Mouse (Mus musculus): ENCODE measurements around the gene Pdia3. TPM values are rescaled to one million over a fixed set of nuclear protein-coding genes. Genes with fewer than 3 reads are reported as not detected.
A peak's percentile ranks its signal among the peaks of the same experiment; 100 is the strongest.
"Not testable (repeated sequence)": the region's sequence is repeated elsewhere in the genome, so short reads cannot be mapped to it uniquely, and the experiment has no call there.

The Pdia3 gene
- total RNA-seq, 1 experiment from 2014 or later: 212 TPM

DNA sequence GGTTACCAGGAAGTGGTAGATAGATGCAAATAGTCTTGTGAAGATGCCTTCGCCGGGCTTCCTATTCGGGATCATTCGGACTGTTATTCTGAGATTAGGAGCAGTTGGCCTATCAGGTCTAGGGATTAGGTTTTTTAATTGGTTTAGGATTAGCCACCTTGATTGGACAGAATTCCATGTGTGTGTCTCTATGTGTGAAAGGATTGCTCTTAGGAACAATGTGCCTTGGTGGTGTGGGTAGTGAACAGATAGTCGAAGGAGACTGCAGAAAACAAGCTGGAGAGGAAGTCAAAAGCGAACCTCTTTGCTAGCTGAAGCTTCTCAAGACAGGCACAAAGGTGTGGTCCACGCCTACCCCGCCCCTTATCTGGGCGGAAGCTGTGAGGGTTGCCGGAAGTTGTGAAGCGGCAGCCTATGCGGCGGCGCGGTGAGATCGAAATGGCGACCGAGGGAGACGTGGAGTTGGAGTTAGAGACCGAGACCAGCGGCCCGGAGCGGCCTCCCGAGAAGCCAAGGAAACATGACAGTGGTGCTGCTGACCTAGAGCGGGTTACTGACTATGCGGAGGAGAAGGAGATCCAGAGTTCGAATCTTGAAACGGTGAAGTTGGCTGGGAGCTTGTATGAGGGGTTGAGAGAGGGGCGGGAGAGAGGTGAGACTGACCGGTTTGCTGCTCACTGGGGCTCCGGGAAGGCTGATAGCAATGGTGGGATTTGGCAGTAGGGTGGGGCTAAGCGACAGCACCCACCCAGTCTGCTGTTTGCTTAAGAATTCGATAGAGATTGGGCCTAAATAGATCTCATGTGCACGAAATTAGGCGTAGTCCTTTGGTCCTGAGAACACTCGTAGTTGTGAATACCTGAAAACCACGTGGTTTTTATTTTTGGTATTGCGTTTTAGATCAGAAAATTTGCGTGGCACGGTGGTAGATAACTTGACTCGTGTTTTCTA lies 43.4 kb downstream of the Pdia3 start, which contains the start of gene Serinc4:
TSS of gene Serinc4 (minus strand) at position 90 of the 951 bp plus-strand sequence.
- ATAC-seq (replicated peaks in 1 of 2; ENCODE audit: insufficient read depth in 1 of 2, low FRiP score in 2 of 2, low TSS enrichment in 1 of 2, low read depth in 1 of 2, poor library complexity in 2 of 2, severe bottlenecking in 2 of 2): peak; percentile 97 to 98

DNA sequence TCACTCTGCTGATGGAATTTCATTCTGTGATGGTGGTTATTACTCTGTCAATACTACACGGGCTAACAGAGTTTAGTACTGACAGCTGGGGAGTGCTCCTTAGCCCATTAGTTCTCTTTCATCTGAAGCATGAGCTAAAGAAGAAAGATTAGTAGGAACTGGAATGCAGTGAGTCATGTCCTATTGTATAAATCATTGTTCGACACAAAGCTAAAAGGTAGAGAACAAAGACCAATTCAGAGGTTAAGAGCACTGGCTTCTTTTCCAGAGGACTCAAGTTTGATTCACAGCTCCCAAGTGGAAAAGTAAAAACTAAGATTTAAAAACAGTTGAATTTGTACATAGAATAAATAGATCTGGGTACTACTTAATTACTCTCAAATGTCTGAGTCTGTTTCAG lies 46.5 kb downstream of the Pdia3 start:
- ATAC-seq (replicated peaks in 1 of 2; ENCODE audit: insufficient read depth in 1 of 2, low FRiP score in 2 of 2, low TSS enrichment in 1 of 2, low read depth in 1 of 2, poor library complexity in 2 of 2, severe bottlenecking in 2 of 2): no peak

DNA sequence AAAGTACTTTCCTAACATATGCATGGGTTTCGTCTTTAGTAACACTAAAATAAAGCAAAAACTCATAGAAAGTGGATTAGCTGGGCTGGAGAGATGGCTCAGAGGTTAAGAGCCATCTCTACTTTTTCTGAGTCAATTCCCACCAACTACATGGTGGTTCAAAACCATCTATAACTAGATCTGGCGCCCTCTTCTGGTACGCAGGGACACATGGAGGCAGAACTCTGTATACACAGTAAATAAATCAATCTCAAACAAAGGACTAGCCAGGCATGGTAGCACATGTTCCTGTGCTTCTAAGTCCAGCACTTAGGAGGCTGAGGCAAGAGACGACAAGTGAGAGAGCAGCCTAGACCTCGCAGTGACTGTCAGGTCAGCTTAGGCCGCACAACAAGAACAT lies 55.4 kb downstream of the Pdia3 start:
- 0 out of 4 replicates have a peak, but pooled peaks of 1 of the 2 experiments have one; percentile 30 for ATAC-seq (replicated peaks in 1 of 2; ENCODE audit: insufficient read depth in 1 of 2, low FRiP score in 2 of 2, low TSS enrichment in 1 of 2, low read depth in 1 of 2, poor library complexity in 2 of 2, severe bottlenecking in 2 of 2)

DNA sequence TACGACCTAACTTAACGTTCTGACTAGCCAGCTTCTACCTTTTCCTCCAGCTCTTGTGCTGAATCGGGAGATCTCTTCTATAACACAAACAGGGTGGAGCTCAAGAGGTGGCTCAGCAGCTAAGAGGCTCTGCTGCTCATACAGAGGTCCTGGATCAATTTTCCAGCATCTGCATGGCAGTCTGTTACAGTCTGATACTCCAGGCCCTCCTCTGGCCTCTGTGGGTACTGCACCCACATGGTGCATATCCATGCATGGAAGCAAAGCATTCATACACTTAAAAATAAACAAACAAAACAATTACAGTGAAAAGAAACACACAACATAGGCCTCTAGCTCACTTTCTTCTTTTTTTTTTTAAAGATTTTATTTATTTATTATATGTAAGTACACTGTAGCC lies 59.2 kb downstream of the Pdia3 start:
- ATAC-seq (replicated peaks in 1 of 2; ENCODE audit: insufficient read depth in 1 of 2, low FRiP score in 2 of 2, low TSS enrichment in 1 of 2, low read depth in 1 of 2, poor library complexity in 2 of 2, severe bottlenecking in 2 of 2): not testable (repeated sequence)

DNA sequence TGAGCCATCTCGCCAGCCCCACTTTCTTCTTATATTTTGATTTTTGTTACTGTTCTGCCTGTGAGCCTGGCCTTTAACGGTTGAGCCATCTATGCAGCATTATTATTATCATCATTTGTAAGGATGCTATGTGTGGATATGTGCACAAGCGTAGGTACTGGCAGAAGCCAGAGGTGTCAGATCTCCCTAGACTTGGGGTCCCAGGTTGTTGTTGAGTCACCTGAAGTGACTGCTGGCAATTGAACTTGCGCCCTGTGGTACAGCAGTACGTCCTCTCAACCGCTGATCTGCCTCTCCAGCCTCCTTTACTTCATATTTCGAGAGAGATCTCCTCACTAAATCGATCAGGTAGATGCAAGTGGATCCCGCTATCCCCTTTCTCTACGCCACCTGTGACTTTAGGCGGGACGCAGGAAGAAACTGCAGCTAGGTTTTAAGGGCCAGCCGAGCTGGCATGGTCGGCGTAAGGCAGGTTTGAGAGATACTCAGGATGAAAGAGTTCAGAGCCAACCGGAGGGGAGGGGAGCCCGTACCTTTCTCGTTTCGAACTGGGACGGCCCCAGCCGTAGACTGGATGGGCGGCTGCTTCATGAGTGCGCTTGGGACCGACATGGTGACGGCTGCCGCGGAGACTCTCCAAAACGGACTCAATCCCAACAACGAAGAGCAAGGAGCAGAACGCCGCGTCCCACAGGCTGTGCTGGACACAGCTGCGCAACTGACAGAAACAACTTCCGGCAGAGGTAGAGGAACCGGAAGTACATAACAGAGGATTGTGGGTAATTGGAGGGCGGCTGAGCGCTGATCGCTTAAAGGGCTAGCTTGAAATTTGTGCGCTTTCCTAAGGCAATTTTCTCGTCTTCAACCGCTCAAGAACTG lies 60.0 kb downstream of the Pdia3 start, which contains the start of gene Mfap1b:
TSS of gene Mfap1b (minus strand) at position 767 of the 879 bp plus-strand sequence.
- peak; percentile 96 to 98 for ATAC-seq (replicated peaks in 1 of 2; ENCODE audit: insufficient read depth in 1 of 2, low FRiP score in 2 of 2, low TSS enrichment in 1 of 2, low read depth in 1 of 2, poor library complexity in 2 of 2, severe bottlenecking in 2 of 2)

DNA sequence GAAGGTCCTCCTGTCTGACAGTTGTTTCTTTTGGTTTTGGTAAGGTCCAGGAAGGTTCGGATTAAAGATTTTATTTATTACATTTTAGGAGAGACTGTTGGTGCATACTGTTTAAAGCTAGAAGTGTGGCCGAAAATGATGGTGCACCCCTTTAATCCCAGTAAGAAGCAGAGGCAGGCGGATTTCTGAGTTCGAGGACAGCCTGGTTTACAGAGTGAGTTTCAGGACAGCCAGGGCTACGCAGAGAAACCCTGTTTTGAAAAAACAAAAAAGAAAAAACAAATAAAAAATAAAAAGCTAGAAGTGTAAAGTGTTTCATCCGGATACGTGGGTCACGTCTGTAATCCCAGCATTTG lies 60.6 kb downstream of the Pdia3 start:
- peak in 1 of 2 experiments; percentile 13; a peak in 1 of 4 replicates for ATAC-seq (replicated peaks in 1 of 2; ENCODE audit: insufficient read depth in 1 of 2, low FRiP score in 2 of 2, low TSS enrichment in 1 of 2, low read depth in 1 of 2, poor library complexity in 2 of 2, severe bottlenecking in 2 of 2)

DNA sequence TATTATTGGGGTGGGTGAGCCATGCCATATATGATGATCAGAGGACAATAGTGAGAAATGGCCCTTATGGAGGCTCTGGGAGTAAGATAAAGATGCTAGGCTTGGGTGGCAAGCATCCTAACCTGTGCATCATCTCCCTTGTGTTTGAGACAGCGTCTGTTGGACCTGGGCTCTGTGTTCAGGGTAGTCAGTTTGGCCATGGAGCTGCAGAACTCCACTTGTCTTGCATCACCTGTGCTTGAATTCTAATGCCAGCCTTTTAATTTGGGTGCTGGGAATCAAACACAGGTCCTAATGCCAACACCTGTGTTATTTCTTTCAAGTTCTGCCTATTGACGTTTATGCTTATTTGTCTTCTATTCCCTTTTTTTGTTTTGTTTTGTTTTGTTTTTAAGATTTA lies 61.7 kb downstream of the Pdia3 start:
- not testable (repeated sequence) for ATAC-seq (replicated peaks in 1 of 2; ENCODE audit: insufficient read depth in 1 of 2, low FRiP score in 2 of 2, low TSS enrichment in 1 of 2, low read depth in 1 of 2, poor library complexity in 2 of 2, severe bottlenecking in 2 of 2)

DNA sequence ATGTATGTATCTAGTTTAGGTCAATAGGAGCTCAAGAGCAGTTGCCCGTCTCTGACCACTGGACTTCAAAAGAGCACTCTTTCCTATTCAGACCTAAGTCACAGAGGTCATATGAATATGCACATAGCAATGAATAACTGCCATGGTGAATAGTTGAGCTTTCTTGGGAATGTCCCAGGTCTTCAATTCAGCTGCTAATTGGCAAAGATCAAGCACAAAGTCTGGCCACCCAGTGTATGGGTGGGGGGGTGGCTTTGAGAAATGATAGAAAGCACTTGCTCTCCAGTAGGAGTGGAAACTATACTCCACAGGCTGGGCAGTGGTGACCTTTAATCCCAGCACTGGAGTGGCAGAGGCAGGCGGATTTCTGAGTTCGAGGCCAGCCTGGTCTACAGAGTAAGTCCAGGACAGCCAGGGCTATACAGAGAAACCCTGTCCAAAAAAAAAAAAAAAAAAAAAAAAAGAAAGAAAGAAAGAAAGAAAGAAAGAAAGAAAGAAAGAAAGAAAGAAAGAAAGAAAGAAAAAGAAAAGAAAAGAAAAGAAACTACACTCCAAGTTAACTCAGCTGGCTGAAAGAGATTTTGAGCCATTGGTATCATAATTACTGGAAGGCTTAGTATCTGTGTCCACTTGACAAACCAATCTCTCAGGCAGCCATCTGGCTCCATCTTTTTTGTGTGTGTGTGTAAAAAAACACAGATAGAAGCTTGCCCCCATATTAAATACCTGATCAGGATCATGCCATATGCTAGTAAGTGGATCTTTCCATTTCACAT lies 64.1 kb downstream of the Pdia3 start:
- no peak for ATAC-seq (replicated peaks in 1 of 2; ENCODE audit: insufficient read depth in 1 of 2, low FRiP score in 2 of 2, low TSS enrichment in 1 of 2, low read depth in 1 of 2, poor library complexity in 2 of 2, severe bottlenecking in 2 of 2)

DNA sequence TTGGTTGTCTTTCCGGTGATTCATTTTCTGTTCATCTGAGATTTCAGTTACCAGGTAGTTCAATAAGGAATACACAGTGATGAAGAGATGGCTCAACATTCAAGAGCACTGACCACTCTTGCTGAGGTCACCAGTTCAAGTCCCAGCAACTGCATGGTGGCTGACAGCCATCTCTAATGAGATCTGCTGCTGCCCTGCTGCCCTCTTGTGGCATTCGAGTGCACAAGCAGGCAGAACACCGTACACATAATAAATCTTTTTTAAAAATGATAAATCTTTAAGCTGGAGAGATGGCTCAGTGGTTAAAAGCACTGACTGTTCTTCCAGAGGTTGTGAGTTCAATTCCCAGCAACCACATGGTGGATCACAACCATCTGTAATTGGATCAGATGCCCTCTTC lies 66.9 kb downstream of the Pdia3 start:
- ATAC-seq (replicated peaks in 1 of 2; ENCODE audit: insufficient read depth in 1 of 2, low FRiP score in 2 of 2, low TSS enrichment in 1 of 2, low read depth in 1 of 2, poor library complexity in 2 of 2, severe bottlenecking in 2 of 2): peak; percentile 53 to 69; a peak in 3 of 4 replicates

DNA sequence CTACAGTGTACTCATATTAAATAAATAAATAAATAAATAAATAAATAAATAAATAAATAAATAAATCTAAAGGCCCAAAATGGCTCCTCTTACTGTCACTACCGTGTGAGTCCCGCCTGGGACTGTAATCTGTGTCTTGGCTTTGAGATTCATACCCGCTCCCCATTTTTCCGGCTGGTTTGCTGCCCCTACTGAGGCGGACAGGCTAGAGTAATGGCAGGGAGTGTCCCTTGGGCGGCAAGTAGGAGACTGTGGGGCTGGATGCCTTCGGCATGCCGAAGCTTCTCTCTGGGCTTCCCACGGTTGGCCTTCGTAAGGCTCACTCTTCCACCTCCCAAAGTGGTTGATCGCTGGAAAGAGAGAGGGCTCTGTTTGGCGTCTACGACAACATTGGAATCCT lies 67.3 kb downstream of the Pdia3 start:
- peak in 1 of 2 experiments; percentile 48; a peak in 2 of 4 replicates for ATAC-seq (replicated peaks in 1 of 2; ENCODE audit: insufficient read depth in 1 of 2, low FRiP score in 2 of 2, low TSS enrichment in 1 of 2, low read depth in 1 of 2, poor library complexity in 2 of 2, severe bottlenecking in 2 of 2)

DNA sequence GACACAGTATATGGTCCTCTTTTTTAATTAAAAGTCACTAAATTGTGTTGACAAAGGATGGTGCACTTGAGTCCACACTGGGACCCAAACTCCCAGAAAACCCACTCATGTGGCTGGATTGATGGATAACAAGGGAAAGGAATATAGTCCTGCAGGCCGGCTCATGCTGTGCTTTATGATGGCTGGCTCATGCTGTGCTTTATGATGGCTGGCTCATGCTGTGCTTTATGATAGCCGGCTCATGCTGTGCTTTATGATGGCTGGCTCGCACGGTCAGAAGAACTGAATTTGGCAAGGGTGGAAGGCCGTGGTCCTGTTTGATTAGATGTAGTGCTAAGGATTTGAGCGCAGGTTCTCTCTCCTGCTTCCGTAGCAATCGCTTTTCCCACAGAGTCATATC lies 70.0 kb downstream of the Pdia3 start:
- ATAC-seq (replicated peaks in 1 of 2; ENCODE audit: insufficient read depth in 1 of 2, low FRiP score in 2 of 2, low TSS enrichment in 1 of 2, low read depth in 1 of 2, poor library complexity in 2 of 2, severe bottlenecking in 2 of 2): no peak

DNA sequence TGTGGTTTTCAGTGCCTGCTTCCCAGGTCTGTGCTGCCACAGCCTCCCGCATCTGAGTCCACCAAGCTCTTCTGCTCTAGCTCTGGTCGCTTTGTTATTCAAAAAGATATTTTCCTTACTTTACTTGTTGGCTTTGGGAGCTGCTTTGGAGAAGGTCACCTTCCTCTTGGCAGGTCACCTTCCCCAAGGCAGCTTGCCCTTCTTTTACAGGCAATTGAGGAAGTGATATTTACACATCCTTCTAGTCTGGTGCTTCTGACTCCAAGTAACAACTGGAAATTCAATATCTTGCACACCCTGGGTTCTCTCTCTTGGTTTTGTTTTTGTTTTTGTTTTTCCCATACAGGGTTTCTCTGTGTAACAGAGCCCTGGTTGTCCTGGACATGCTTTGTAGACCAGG lies 70.8 kb downstream of the Pdia3 start:
- ATAC-seq (replicated peaks in 1 of 2; ENCODE audit: insufficient read depth in 1 of 2, low FRiP score in 2 of 2, low TSS enrichment in 1 of 2, low read depth in 1 of 2, poor library complexity in 2 of 2, severe bottlenecking in 2 of 2): not testable (repeated sequence)

Other genes starting within 250 kb of the Pdia3 start
- gene Tubgcp4, start 243.1 kb upstream of the Pdia3 start, total RNA-seq (2017): 33.9 and 35.0 TPM in 2 replicates
- gene Zscan29, start 242.7 kb upstream of the Pdia3 start, total RNA-seq (2017): 19.2 and 27.1 TPM in 2 replicates
- gene Trp53bp1, start 142.4 kb upstream of the Pdia3 start, total RNA-seq (2017): 61.0 and 71.7 TPM in 2 replicates
- gene Map1a, start 124.2 kb upstream of the Pdia3 start, total RNA-seq (2017): 0.06 TPM in 1 of 2 replicates, not detected in the other
- gene Ppip5k1, start 58.4 kb upstream of the Pdia3 start, total RNA-seq (2017): 9.3 and 16.5 TPM in 2 replicates
- gene Ckmt1, start 56.1 kb upstream of the Pdia3 start, total RNA-seq (2017): not detected in 2 replicates
- gene Strc, start 26.6 kb upstream of the Pdia3 start, total RNA-seq (2017): not detected in 2 replicates
- 0.60 and 6.3 TPM in 2 replicates for gene Catsper2, start within 50 bp of the Pdia3 start, total RNA-seq (2017)
- gene Ell3, start 30.5 kb downstream of the Pdia3 start, total RNA-seq (2017): not detected in 2 replicates
- 210 and 244 TPM in 2 replicates for gene Serf2, start 35.4 kb downstream of the Pdia3 start, total RNA-seq (2017)
- gene Hypk, start 39.5 kb downstream of the Pdia3 start, total RNA-seq (2017): 98.2 and 124 TPM in 2 replicates
- 0.88 and 2.0 TPM in 2 replicates for gene Serinc4, start 43.0 kb downstream of the Pdia3 start, total RNA-seq (2017)
- gene Mfap1b, start 60.3 kb downstream of the Pdia3 start, total RNA-seq (2017): 52.5 and 56.7 TPM in 2 replicates
- gene Mfap1a, start 92.9 kb downstream of the Pdia3 start, total RNA-seq (2017): 45.4 and 50.7 TPM in 2 replicates
- 29.1 and 36.3 TPM in 2 replicates for gene Wdr76, start 92.9 kb downstream of the Pdia3 start, total RNA-seq (2017)

Data from hematopoietic stem cell, adult 5-6 weeks (primary cell).